Mouse (Mus musculus) megakaryocyte, embryonic 14.5 days (primary cell): ENCODE results near the gene Megf9.

ENCODE experiments used
- FLI1 ChIP-seq: IDR thresholded peaks from 2 replicates; pipeline ENCODE4 v1.6.1; 2012; ENCODE audit warnings: low read length, inconsistent platforms, mixed read lengths
- GATA1 ChIP-seq: IDR thresholded peaks from 3 replicates; pipeline ENCODE4 v1.6.1; 2012; ENCODE audit warnings: mixed read lengths, low read length, inconsistent platforms, borderline replicate concordance

GRCm38 (mm10) chr4:70579654-70580053, 44.9 kb upstream of the Megf9 start:
- TF ChIP-seq GATA1, result no peak
- TF ChIP-seq FLI1, result no peak
